Mouse (Mus musculus) heart, embryonic 13.5 days (tissue): ENCODE measurements at regions not wholly inside any gene's neighbourhood (a gene's known extent, or its start where the extent isn't known, plus 50 kb on each side); places are given as distances from the start of the nearest gene placed in this dataset.

Experiments
- ATAC-seq: fragments of 200-750 bp; cut with Nextera tagmentation; 2 replicates; pipeline ENCODE4 v1.8.0; 2017; ENCODE audit warnings: moderate TSS enrichment; ENCODE audit not compliant: insufficient number of reproducible peaks, low FRiP score, low TSS enrichment; ENCODE audit errors: extremely low read depth
- H3K27ac ChIP-seq: fragments of 300-500 bp; sonication (generic); replicated peaks from 2 replicates; pipeline ENCODE4 v1.5.1; 2015; ENCODE audit warnings: moderate library complexity, mild to moderate bottlenecking, inconsistent platforms
- H3K27me3 ChIP-seq: fragments of 300-500 bp; sonication (generic); replicated peaks from 2 replicates; pipeline ENCODE4 v1.6.1; 2015; ENCODE audit warnings: mild to moderate bottlenecking, inconsistent platforms
- H3K36me3 ChIP-seq: fragments of 300-500 bp; sonication (generic); 2 replicates; pipeline ENCODE4 v1.6.1; 2015; ENCODE audit warnings: mild to moderate bottlenecking, inconsistent platforms
- H3K4me1 ChIP-seq: fragments of 300-500 bp; sonication (generic); 2 replicates; pipeline ENCODE4 v1.6.1; 2015; ENCODE audit warnings: inconsistent platforms
- H3K4me2 ChIP-seq: fragments of 300-500 bp; sonication (generic); 2 replicates; pipeline ENCODE4 v1.6.1; 2015; ENCODE audit warnings: inconsistent platforms, mild to moderate bottlenecking, moderate library complexity
- H3K4me3 ChIP-seq: fragments of 300-500 bp; sonication (generic); 2 replicates; pipeline ENCODE4 v1.5.1; 2015; ENCODE audit warnings: moderate library complexity, mild to moderate bottlenecking, inconsistent platforms
- H3K9ac ChIP-seq: fragments of 300-500 bp; sonication (generic); 2 replicates; pipeline ENCODE4 v1.6.1; 2015; ENCODE audit warnings: inconsistent platforms, mild to moderate bottlenecking, moderate library complexity
- H3K9me3 ChIP-seq: fragments of 300-500 bp; sonication (generic); 2 replicates; pipeline ENCODE4 v1.6.1; 2016; ENCODE audit warnings: inconsistent platforms
- WGBS: fragments of 180-500 bp; shearing (Covaris S2); methylation state at CpG from one replicate; pipeline ENCODE4 v1.1.7; 2015; ENCODE audit warnings: mixed read lengths; 5-methylcytosine and 5-hydroxymethylcytosine counted together

GRCm38 (mm10) chr1:51678290-51678928 lies 200.2 kb upstream of the Nabp1 start:
- Histone ChIP-seq H3K27me3 (no peaks in the 10 kb centered on the region), H3K4me3 (no peak overlapping the region), H3K9ac (no peak overlapping the region), H3K36me3 (no peaks in the 10 kb centered on the region), H3K9me3 (no peaks in the 10 kb centered on the region), H3K27ac (no peak overlapping the region), H3K4me1 (no peaks in the 10 kb centered on the region), H3K4me2 (no peak overlapping the region)
- WGBS, result 72% methylated on average over 6 of the region's 6 CpGs
- ATAC-seq, result no peak

- ATAC-seq, result no peak
- no peak overlapping the region for H3K9ac ChIP-seq
- H3K4me1 ChIP-seq, result no peaks in the 10 kb centered on the region
- H3K4me2 ChIP-seq, result no peak overlapping the region
- no peak overlapping the region for H3K27ac ChIP-seq
- H3K27me3 ChIP-seq, result no peaks in the 10 kb centered on the region
- H3K36me3 ChIP-seq, result no peaks in the 10 kb centered on the region
- WGBS, result 60% methylated on average over 5 of the region's 5 CpGs
- no peaks in the 10 kb centered on the region for H3K9me3 ChIP-seq
- H3K4me3 ChIP-seq, result no peak overlapping the region
Measured at GRCm38 (mm10) chr1:51677802-51678201, 199.6 kb upstream of the Nabp1 start.

GRCm38 (mm10) chr1:51671691-51672090 lies 193.5 kb upstream of the Nabp1 start:
- Histone ChIP-seq H3K36me3 (no peaks in the 10 kb centered on the region), H3K4me3 (no peak overlapping the region), H3K27ac (no peak overlapping the region), H3K9me3 (no peaks in the 10 kb centered on the region), H3K9ac (no peak overlapping the region), H3K4me2 (no peak overlapping the region), H3K4me1 (no peaks in the 10 kb centered on the region), H3K27me3 (no peaks in the 10 kb centered on the region)
- 0% methylated on average over 1 of the region's 1 CpGs for WGBS
- ATAC-seq, result no peak

GRCm38 (mm10) chr1:51671287-51671686 lies 193.1 kb upstream of the Nabp1 start:
- no peak overlapping the region for H3K9ac ChIP-seq
- WGBS, result 41% methylated on average over 3 of the region's 3 CpGs
- H3K27me3 ChIP-seq, result no peaks in the 10 kb centered on the region
- no peak overlapping the region for H3K27ac ChIP-seq
- no peak for ATAC-seq
- H3K9me3 ChIP-seq, result no peaks in the 10 kb centered on the region
- no peaks in the 10 kb centered on the region for H3K4me1 ChIP-seq
- H3K4me3 ChIP-seq, result no peak overlapping the region
- no peak overlapping the region for H3K4me2 ChIP-seq
- no peaks in the 10 kb centered on the region for H3K36me3 ChIP-seq

- 56% methylated on average over 3 of the region's 3 CpGs for WGBS
- no peak for ATAC-seq
- Histone ChIP-seq H3K27me3 (no peaks in the 10 kb centered on the region), H3K9me3 (no peaks in the 10 kb centered on the region), H3K27ac (no peak overlapping the region), H3K9ac (no peak overlapping the region), H3K4me3 (no peak overlapping the region), H3K4me2 (no peak overlapping the region), H3K4me1 (no peaks in the 10 kb centered on the region), H3K36me3 (no peaks in the 10 kb centered on the region)
Measured at GRCm38 (mm10) chr1:51670009-51670408, 191.8 kb upstream of the Nabp1 start.

GRCm38 (mm10) chr1:51668881-51669280 lies 190.7 kb upstream of the Nabp1 start:
- Histone ChIP-seq H3K9me3 (no peaks in the 10 kb centered on the region), H3K9ac (no peak overlapping the region), H3K36me3 (no peaks in the 10 kb centered on the region), H3K27ac (no peak overlapping the region), H3K4me1 (no peaks in the 10 kb centered on the region), H3K27me3 (no peaks in the 10 kb centered on the region), H3K4me3 (no peak overlapping the region), H3K4me2 (no peak overlapping the region)
- no peak for ATAC-seq

- no peak overlapping the region for H3K4me2 ChIP-seq
- WGBS, result 76% methylated on average over 1 of the region's 1 CpGs
- no peaks in the 10 kb centered on the region for H3K4me1 ChIP-seq
- H3K4me3 ChIP-seq, result no peak overlapping the region
- H3K9me3 ChIP-seq, result no peaks in the 10 kb centered on the region
- no peaks in the 10 kb centered on the region for H3K27me3 ChIP-seq
- H3K27ac ChIP-seq, result no peak overlapping the region
- no peak for ATAC-seq
- H3K9ac ChIP-seq, result no peak overlapping the region
- no peaks in the 10 kb centered on the region for H3K36me3 ChIP-seq
Measured at GRCm38 (mm10) chr1:51660531-51660930, 182.3 kb upstream of the Nabp1 start.

- no peak for ATAC-seq
- Histone ChIP-seq H3K4me1 (no peaks in the 10 kb centered on the region), H3K9me3 (no peaks in the 10 kb centered on the region), H3K4me2 (no peak overlapping the region), H3K9ac (no peak overlapping the region), H3K27me3 (no peaks in the 10 kb centered on the region), H3K4me3 (no peak overlapping the region), H3K36me3 (no peaks in the 10 kb centered on the region), H3K27ac (no peak overlapping the region)
- 48% methylated on average over 4 of the region's 4 CpGs for WGBS
Measured at GRCm38 (mm10) chr1:51657203-51657602, 179.0 kb upstream of the Nabp1 start.

GRCm38 (mm10) chr1:51650653-51650995 lies 172.4 kb upstream of the Nabp1 start:
- Histone ChIP-seq H3K4me3 (no peak overlapping the region), H3K27ac (no peak overlapping the region), H3K4me2 (no peak overlapping the region), H3K27me3 (no peaks in the 10 kb centered on the region), H3K9ac (no peak overlapping the region), H3K4me1 (peaks cover 14% of the 10 kb centered on the region), H3K9me3 (no peaks in the 10 kb centered on the region), H3K36me3 (no peaks in the 10 kb centered on the region)
- ATAC-seq, result no peak
- 30% methylated on average over 3 of the region's 3 CpGs for WGBS

GRCm38 (mm10) chr1:51649963-51650652 lies 171.9 kb upstream of the Nabp1 start:
- no peaks in the 10 kb centered on the region for H3K27me3 ChIP-seq
- no peaks in the 10 kb centered on the region for H3K9me3 ChIP-seq
- H3K36me3 ChIP-seq, result no peaks in the 10 kb centered on the region
- H3K4me1 ChIP-seq, result peaks cover 14% of the 10 kb centered on the region
- no peak overlapping the region for H3K4me2 ChIP-seq
- H3K27ac ChIP-seq, result no peak overlapping the region
- no peak overlapping the region for H3K4me3 ChIP-seq
- ATAC-seq, result no peak
- 46% methylated on average over 4 of the region's 4 CpGs for WGBS
- H3K9ac ChIP-seq, result no peak overlapping the region

- ATAC-seq, result no peak
- no peak overlapping the region for H3K4me2 ChIP-seq
- H3K9ac ChIP-seq, result no peak overlapping the region
- no peak overlapping the region for H3K4me3 ChIP-seq
- no peaks in the 10 kb centered on the region for H3K36me3 ChIP-seq
- H3K27me3 ChIP-seq, result no peaks in the 10 kb centered on the region
- peaks cover 18% of the 10 kb centered on the region for H3K4me1 ChIP-seq
- no peak overlapping the region for H3K27ac ChIP-seq
- 69% methylated on average over 2 of the region's 2 CpGs for WGBS
- no peaks in the 10 kb centered on the region for H3K9me3 ChIP-seq
Measured at GRCm38 (mm10) chr1:51647955-51648354, 169.7 kb upstream of the Nabp1 start.

- no peaks in the 10 kb centered on the region for H3K9me3 ChIP-seq
- ATAC-seq, result no peak
- H3K36me3 ChIP-seq, result no peaks in the 10 kb centered on the region
- peaks cover 15% of the 10 kb centered on the region for H3K4me1 ChIP-seq
- no peak overlapping the region for H3K9ac ChIP-seq
- no peaks in the 10 kb centered on the region for H3K27me3 ChIP-seq
- 30% methylated on average over 2 of the region's 2 CpGs for WGBS
- no peak overlapping the region for H3K4me3 ChIP-seq
- no peak overlapping the region for H3K4me2 ChIP-seq
- H3K27ac ChIP-seq, result no peak overlapping the region
Measured at GRCm38 (mm10) chr1:51644399-51644798, 166.2 kb upstream of the Nabp1 start.
